In the genomic region with DNA sequence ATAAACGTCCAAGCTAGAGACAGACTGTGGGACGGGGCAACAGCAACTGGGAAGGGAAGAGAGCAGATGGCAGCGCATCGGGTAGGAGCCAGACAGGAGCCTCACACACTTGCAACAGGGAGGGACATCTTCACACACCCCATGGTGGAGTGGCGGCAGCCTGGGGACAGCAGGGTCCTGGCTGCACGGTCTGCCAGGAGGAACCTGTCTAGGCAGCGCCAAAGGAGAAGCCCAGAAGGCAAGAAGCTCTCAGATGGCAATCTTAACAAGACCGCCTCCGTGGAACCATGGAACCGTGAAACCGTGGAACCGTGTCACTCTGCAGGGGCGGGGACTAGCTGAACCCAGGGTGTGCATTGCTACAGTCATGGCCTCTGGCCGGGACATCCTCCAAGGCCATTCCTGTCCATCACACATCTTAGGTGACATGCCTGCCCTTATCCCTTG, we compare ENCODE assay signal across 10 mouse cellular contexts. TPM values are rescaled to one million over a fixed set of nuclear protein-coding genes. Genes with fewer than 3 reads are reported as not detected.
DNase-seq lines count a peak whose midpoint lies in the region; ATAC-seq and TF ChIP-seq lines count a peak whose summit lies in the region.
"Had no signal": no experiment of that assay in that cellular context is flagged by ENCODE, and none has a peak within 500 bp of the region (broad histone marks: within the 10 kb centered on the region; RNA-seq: fewer than 3 reads in every experiment).

No protein-coding gene starts in this region.

- no peak for TF ChIP-seq POLR2A in kidney, adult 2 months (IDR thresholded peaks at IDR 0.05; ENCODE audit: low read depth, low read length)
- TF ChIP-seq POLR2A in thymus, adult 2 months (IDR thresholded peaks at IDR 0.05; ENCODE audit: control insufficient read depth, extremely low read depth, insufficient read depth, low read length, poor library complexity) = no peak

- H3K4me3 ChIP-seq in kidney, adult 2 months (ENCODE audit: insufficient read depth, low read depth, low read length) = no peak overlapping the region
- 0 out of 2 replicates have a peak overlapping the region, but pooled peaks have one; percentile 2 for H3K4me3 ChIP-seq in G1E (ENCODE audit: low read depth, low read length)
- H3K4me3 ChIP-seq in hindbrain, embryonic 16.5 days (ENCODE audit: low read length) = no peak overlapping the region
- no peak overlapping the region for H3K4me3 ChIP-seq in thymus, adult 2 months (ENCODE audit: control insufficient read depth, insufficient read depth, low read length)
- H3K4me3 ChIP-seq: erythroblast, embryonic 14.5 days had no signal

- ATAC-seq in G1E (ENCODE audit: extremely low read depth, insufficient number of reproducible peaks, low FRiP score, poor library complexity, severe bottlenecking) = no peak
- ATAC-seq in hindbrain, embryonic 16.5 days = peak; percentile 41; the same call in 1 of the 2 replicates
- no peak for ATAC-seq in CD4-positive, CD25-positive, alpha-beta regulatory T cell, adult 4 months

- WGBS in kidney, adult 2 months = 29% methylated on average over 14 of the region's 14 CpGs
- WGBS in hindbrain, embryonic 16.5 days = 42% methylated on average over 14 of the region's 14 CpGs
- 87% methylated on average over 14 of the region's 14 CpGs for WGBS in thymus, adult 2 months

- DNase-seq in kidney, adult 2 months = peak; percentile 68
- no peak for DNase-seq in kidney, postnatal 4 days
- DNase-seq in G1E (ENCODE audit: low spot score) (no peak), adipocyte (ENCODE audit: low spot score) (no peak)
- peak; percentile 88 to 90 for DNase-seq in cerebellum, postnatal 14 days
- DNase-seq in thymus, adult 2 months = no peak

- peaks cover 40% of the 10 kb centered on the region for H3K4me1 ChIP-seq in kidney, adult 2 months (ENCODE audit: control insufficient read depth, insufficient read depth, low read length)
- H3K4me1 ChIP-seq in G1E (ENCODE audit: insufficient read depth, low read depth, low read length) = no peaks in the 10 kb centered on the region
- H3K4me1 ChIP-seq in hindbrain, embryonic 16.5 days (ENCODE audit: control insufficient read depth, insufficient read depth, low read depth, low read length) = peaks cover 76% of the 10 kb centered on the region
- H3K4me1 ChIP-seq in thymus, adult 2 months (replicated peaks; ENCODE audit: control insufficient read depth, insufficient read depth, low read length) = 0 out of 2 replicates have a peak, but pooled peaks cover 3% of the 10 kb centered on the region

- TF ChIP-seq CTCF in kidney, adult 2 months (conservative IDR thresholded peaks at IDR 0.05; ENCODE audit: insufficient read depth, insufficient read length, low read depth, low read length) = no peak
- no peak for TF ChIP-seq CTCF in G1E (IDR thresholded peaks at IDR 0.05; ENCODE audit: low read depth, low read length)
- TF ChIP-seq CTCF in thymus, adult 2 months (IDR thresholded peaks at IDR 0.05; ENCODE audit: borderline replicate concordance, control insufficient read depth, extremely low read depth, insufficient read depth, low read length, poor library complexity) = no peak

- H3K4me2 ChIP-seq in hindbrain, embryonic 16.5 days (ENCODE audit: low read length) = no peak overlapping the region

- H3K9me3 ChIP-seq in G1E (replicated peaks) = peaks cover 97% of the 10 kb centered on the region
- H3K9me3 ChIP-seq in hindbrain, embryonic 16.5 days (ENCODE audit: control insufficient read depth, low read length) = no peaks in the 10 kb centered on the region

- no peaks in the 10 kb centered on the region for H3K27me3 ChIP-seq in kidney, adult 2 months (replicated peaks; ENCODE audit: control insufficient read depth, insufficient read depth, low read length)
- no peaks in the 10 kb centered on the region for H3K27me3 ChIP-seq in G1E (ENCODE audit: insufficient read depth, low read length)
- H3K27me3 ChIP-seq in hindbrain, embryonic 16.5 days (replicated peaks; ENCODE audit: control insufficient read depth, insufficient read depth, low read length) = no peaks in the 10 kb centered on the region
- no peaks in the 10 kb centered on the region for H3K27me3 ChIP-seq in thymus, adult 2 months (ENCODE audit: control insufficient read depth, insufficient read depth, low read length)

- no peak overlapping the region; the same call in 1 of the 2 replicates for H3K9ac ChIP-seq in hindbrain, embryonic 16.5 days (ENCODE audit: low read depth, low read length)
- H3K9ac ChIP-seq: liver, embryonic 14.5 days had no signal

- H3K36me3 ChIP-seq in kidney, adult 2 months (ENCODE audit: control insufficient read depth, insufficient read depth, low read length) = no peaks in the 10 kb centered on the region
- H3K36me3 ChIP-seq in G1E (replicated peaks) = no peaks in the 10 kb centered on the region
- H3K36me3 ChIP-seq in hindbrain, embryonic 16.5 days (ENCODE audit: control insufficient read depth, insufficient read depth, low read length) = no peaks in the 10 kb centered on the region
- no peaks in the 10 kb centered on the region for H3K36me3 ChIP-seq in thymus, adult 2 months (ENCODE audit: control insufficient read depth, insufficient read depth, low read length)

- no peak overlapping the region for H3K27ac ChIP-seq in kidney, adult 2 months (ENCODE audit: insufficient read depth, low read depth, low read length)
- peak overlapping the region; percentile 3 for H3K27ac ChIP-seq in hindbrain, embryonic 16.5 days (ENCODE audit: low read depth, low read length)
- H3K27ac ChIP-seq in thymus, adult 2 months (ENCODE audit: control insufficient read depth, insufficient read depth, low read length) = no peak overlapping the region
- H3K27ac ChIP-seq: liver, embryonic 14.5 days had no signal

RNA-seq across cellular contexts. Expression of a gene that starts 50.1 kb away (rescaled TPM):
- polyA plus RNA-seq in kidney, adult 2 months (2012; rRNA removed) = 32.0 and 38.8 TPM in 2 replicates
- total RNA-seq in G1E (2014; fragmentation: Nextera tagmentation) (not detected in 2 replicates), G1E (2017) (not detected in 2 replicates)
- polyA plus RNA-seq in G1E (2012) = 0.09 and 0.10 TPM in 2 replicates
- polyA plus RNA-seq in hindbrain, embryonic 16.5 days (2015; fragmentation: Nextera tagmentation; extraction: Ambion mirVana) = 23.3 and 26.2 TPM in 2 replicates
- 1 to 10 TPM; 4.0 to 6.1 TPM for polyA plus RNA-seq in CD4-positive, CD25-positive, alpha-beta regulatory T cell, adult 4 months (2017; shearing (Covaris generic))
- polyA plus RNA-seq in thymus, adult 2 months (2012; rRNA removed) = 75.8 and 98.4 TPM in 2 replicates

Comparison
In these comparisons a context has a peak if more than half of its experiments do, and no peak if none do; other contexts are left out.
1. DNase-seq: peak in kidney, adult 2 months (single experiment) and cerebellum, postnatal 14 days (2 of 2); none in kidney, postnatal 4 days (0 of 2), G1E (single experiment), adipocyte (single experiment) and thymus, adult 2 months (single experiment).